Mouse (Mus musculus) regulatory T cell (primary cell): ENCODE results near the gene Gm10309.

ENCODE experiments used
- in situ Hi-C: fragments of 300-600 bp; cut with MboI, MseI; formaldehyde crosslinking; loops from one replicate; pipeline ENCODE4 v1.15.1; 2025; ENCODE audit warnings: high pct_unique_total_duplicates

The Gm10309 gene

GRCm38 (mm10) chr17:86514974-86515620 is 10.1 kb upstream of the Gm10309 start:
- in situ Hi-C loops, result no loop called here

GRCm38 (mm10) chr17:86509871-86510270 is 4.8 kb upstream of the Gm10309 start:
- in situ Hi-C loops, result no loop called here

DNA sequence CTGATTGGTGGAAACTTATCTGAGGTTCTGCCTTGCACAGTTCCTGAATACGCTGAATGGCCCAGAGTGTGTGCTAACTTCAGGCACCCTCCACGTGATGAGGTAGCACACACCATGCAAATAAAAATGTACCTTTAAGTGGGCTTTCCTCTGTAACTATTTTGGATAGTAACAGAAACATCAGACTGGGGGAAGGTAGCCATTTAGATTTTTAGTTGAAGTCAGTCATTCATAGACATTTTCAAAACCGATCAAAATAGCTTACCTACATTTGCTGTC is 3.1 kb upstream of the Gm10309 start:
- in situ Hi-C loops, result no loop called here

DNA sequence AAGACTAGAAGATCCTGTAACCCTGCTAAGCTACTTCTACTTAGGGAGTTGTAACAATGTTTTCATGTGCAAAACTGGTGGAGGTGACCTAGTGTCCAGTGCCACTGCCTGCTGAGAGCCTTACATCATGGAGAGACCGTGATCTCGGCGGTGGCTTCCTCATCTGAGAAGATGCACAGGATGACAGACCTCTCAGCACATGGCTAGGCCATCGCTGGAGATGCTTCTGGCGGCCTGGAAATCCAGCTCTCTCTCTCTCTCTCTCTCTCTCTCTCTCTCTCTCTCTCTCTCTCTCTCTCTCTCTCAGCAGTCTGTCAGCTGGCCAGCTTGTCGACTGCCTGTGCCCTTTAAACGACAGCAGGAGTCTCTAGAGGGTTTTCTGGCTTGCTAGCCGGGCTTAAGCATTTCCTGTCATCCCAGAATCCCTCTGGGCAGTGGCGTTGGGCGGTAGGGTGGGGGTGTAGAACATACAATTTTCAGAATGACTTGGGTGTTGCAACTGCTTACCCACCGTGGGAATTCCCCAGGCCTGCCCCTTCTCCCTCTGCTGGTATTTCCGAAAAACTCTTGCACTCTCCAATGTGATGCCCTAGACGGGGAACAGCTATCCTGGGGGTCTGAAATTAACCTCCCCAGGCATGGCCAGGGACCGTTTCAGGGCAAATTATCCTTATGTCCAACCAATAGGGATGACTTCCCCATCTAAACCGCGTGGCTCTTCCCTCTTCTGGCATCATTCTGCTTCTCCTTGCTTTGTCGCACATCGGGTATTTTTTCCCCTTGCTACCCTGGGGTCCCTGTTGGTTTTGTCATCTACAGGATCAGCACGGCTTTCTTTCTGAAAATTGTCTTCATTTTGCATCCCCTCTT is 2.5 kb upstream of the Gm10309 start:
- in situ Hi-C loops, result no loop called here

- in situ Hi-C loops, result no loop called here
Measured at GRCm38 (mm10) chr17:86506881-86507280, 1.8 kb upstream of the Gm10309 start.

- in situ Hi-C loops, result no loop called here
Measured at GRCm38 (mm10) chr17:86503208-86503897, 1.7 kb downstream of the Gm10309 start.

GRCm38 (mm10) chr17:86501393-86501792 is 3.6 kb downstream of the Gm10309 start:
- in situ Hi-C loops, result no loop called here

- in situ Hi-C loops, result no loop called here
Measured at GRCm38 (mm10) chr17:86499359-86500045, 5.5 kb downstream of the Gm10309 start.

DNA sequence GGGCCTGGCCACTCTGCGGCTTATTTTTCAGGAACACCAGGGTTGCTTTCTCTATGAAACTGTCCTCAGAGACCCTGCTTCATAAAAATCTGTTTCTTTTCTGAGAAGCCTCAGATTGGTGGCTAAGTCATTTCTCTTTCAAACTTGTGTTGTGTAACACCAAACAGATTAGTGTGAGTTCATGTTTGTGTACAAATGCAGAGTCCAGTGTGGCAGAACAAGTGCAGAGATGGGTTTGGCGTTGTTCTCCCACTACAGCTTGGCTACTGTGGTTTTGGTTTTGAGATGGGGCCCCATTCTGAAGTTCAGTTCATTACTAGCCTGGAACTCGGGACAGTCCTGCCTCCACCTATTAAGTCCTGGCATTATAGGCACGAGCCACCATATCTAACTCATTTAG is 7.7 kb downstream of the Gm10309 start:
- in situ Hi-C loops, result no loop called here

GRCm38 (mm10) chr17:86496123-86496771 is 8.8 kb downstream of the Gm10309 start:
- in situ Hi-C loops, result no loop called here

GRCm38 (mm10) chr17:86494895-86495294 is 10.1 kb downstream of the Gm10309 start:
- in situ Hi-C loops, result loop anchor here (5.0 kb wide), 1 partner anchor 412 kb away; no protein-coding TSS in a partner anchor

- in situ Hi-C loops, result loop anchor here (5.0 kb wide), 1 partner anchor 413 kb away; no protein-coding TSS in a partner anchor
Measured at GRCm38 (mm10) chr17:86494494-86494893, 10.5 kb downstream of the Gm10309 start.

GRCm38 (mm10) chr17:86493891-86494420 is 11.1 kb downstream of the Gm10309 start:
- in situ Hi-C loops, result loop anchor here (5.0 kb wide), 1 partner anchor 413 kb away; no protein-coding TSS in a partner anchor

DNA sequence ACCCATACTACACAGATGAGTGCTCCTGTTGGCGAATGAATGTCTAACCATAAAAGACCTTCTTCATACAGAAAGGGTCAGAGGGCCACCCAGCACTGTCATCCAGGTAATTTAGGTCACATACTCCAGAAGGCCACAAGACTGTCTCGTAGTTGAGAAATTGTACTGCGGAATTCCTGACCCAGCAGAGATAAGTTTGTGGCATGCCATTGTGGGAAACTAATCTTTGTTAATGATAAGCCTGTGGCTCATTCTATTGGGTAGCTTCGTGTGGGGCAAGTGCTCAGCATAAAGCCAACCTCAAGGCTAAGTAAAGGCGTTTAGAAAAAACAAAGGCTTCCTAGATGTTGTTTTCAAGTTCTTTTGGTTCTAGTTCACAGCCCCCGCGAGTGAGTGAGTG is 12.7 kb downstream of the Gm10309 start:
- in situ Hi-C loops, result loop anchor here (5.0 kb wide), 1 partner anchor 415 kb away; no protein-coding TSS in a partner anchor

GRCm38 (mm10) chr17:86489827-86490226 is 15.2 kb downstream of the Gm10309 start:
- in situ Hi-C loops, result loop anchor here (5.0 kb wide), 1 partner anchor 417 kb away; no protein-coding TSS in a partner anchor

DNA sequence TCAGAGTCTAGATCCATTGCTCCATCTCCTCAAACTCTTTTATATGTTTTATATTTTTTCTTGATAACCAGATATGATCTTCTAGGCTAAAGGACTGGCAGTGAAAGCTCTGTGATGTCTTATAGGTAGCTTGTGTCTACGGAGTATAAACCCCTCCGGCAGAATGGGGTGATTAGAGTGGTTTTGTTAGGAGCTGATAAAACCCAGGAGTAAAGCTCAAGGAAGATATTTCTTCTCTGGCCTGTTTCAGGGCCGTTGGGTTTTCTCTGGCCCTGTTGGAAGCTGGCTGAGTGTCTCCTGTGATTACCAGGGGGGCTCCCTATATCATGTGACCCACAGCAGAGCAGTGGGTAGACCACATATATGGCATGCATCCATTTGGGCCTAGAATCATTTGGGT is 17.6 kb downstream of the Gm10309 start:
- in situ Hi-C loops, result no loop called here

GRCm38 (mm10) chr17:86486657-86487056 is 18.4 kb downstream of the Gm10309 start:
- in situ Hi-C loops, result no loop called here

DNA sequence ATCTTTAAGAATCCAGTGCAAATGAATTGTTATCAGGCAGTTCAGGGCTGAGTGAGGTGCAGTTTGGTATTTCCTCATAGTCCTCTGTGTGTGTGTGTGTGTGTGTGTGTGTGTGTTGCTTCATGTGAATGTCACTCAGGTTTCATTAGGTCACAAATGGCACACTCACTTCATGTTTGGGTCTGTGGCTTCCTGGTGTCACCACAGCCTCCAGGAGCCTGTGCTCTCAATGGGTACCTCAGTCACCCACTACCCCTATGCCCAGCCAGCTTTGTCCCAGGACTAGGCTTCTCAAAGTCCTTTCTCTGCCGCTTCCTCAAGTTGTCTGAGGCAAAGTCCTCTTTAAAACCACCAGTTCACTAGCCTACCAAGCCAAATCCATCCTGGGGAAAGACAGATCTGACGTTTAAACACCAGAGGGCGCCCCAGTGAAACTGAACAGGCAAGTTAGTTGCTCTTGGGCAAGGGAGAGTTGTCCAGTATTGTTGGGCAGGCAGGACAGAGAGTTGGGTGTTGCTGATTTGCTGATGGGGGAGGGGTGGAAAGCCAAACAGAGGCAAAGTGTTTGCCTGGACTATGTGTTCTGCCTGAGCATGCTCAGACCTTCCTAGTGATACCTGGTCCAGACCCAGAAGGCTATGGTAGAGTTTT is 20.8 kb downstream of the Gm10309 start:
- in situ Hi-C loops, result no loop called here

DNA sequence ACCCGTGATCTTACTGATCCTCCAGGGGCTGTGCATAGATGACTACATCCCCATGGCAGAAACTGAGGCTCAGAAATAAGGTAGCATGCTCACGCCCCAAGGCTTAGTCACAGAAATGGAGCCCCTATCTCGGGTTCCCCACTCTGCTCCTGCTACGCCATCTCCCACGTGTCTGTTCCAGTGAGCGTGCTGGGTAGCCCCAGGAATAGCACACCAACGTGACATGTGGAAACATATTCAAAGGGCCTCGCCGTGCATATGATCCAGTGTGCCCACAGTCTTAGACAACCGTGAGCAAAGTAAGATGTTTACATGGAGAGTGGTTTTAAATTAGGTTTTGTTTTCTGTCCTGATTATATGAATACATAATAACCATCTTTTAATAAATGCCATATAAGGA is 22.4 kb downstream of the Gm10309 start:
- in situ Hi-C loops, result no loop called here

DNA sequence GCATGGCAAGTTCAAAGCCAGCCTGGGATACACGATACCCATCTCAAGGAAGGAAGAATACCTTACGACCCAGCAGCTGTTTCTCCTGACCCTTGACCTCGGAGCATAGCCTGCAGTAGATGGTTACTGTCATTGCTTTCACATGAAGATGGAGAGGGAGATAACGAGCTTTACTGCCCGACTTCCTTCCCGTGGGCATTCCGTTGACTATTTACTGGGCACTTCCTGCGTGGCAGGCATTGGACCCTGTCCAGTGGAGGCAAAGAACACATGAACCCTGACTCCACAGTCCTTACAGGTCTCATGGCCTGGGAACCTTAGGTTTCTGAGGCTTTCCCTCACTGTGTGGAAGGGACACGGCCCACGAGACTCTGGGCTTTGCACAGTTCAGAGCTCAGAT is 25.6 kb downstream of the Gm10309 start:
- in situ Hi-C loops, result no loop called here
